Mouse (Mus musculus): ENCODE results near the gene Cyyr1. TPM values are rescaled to one million over a fixed set of nuclear protein-coding genes. Genes with fewer than 3 reads are reported as not detected.

Cyyr1 gene
- polyA plus RNA-seq, 1 experiment from 2014 or later, result 2.5 TPM

GRCm38 (mm10) chr16:85527743-85528620 is 25.2 kb downstream of the Cyyr1 start:
- Histone ChIP-seq H3K36me3 (ENCODE audit: control insufficient read depth, insufficient read depth) (no peaks in the 10 kb centered on the region), H3K9ac (ENCODE audit: low read depth, low read length) (no peak overlapping the region), H3K9me3 (ENCODE audit: control insufficient read depth) (no peaks in the 10 kb centered on the region), H3K4me3 (ENCODE audit: low read depth, low read length) (no peak overlapping the region), H3K27me3 (replicated peaks; ENCODE audit: control insufficient read depth, insufficient read depth, low read length) (no peaks in the 10 kb centered on the region), H3K4me2 (replicated peaks; ENCODE audit: low read depth) (no peak overlapping the region), H3K27ac (ENCODE audit: low read depth, low read length) (no peak overlapping the region), H3K4me1 (replicated peaks; ENCODE audit: control insufficient read depth, insufficient read depth, low read length) (no peaks in the 10 kb centered on the region)
- no peak for TF ChIP-seq CTCF (IDR thresholded peaks at IDR 0.05; ENCODE audit: low read depth)
- ATAC-seq, result no peak
- whole genome bisulfite sequencing, result 50% methylated on average over 12 of the region's 12 CpGs

GRCm38 (mm10) chr16:85524589-85524988 is 28.6 kb downstream of the Cyyr1 start:
- Histone ChIP-seq H3K27me3 (replicated peaks; ENCODE audit: control insufficient read depth, insufficient read depth, low read length) (no peaks in the 10 kb centered on the region), H3K4me3 (ENCODE audit: low read depth, low read length) (no peak overlapping the region), H3K9ac (ENCODE audit: low read depth, low read length) (no peak overlapping the region), H3K4me2 (replicated peaks; ENCODE audit: low read depth) (no peak overlapping the region), H3K4me1 (replicated peaks; ENCODE audit: control insufficient read depth, insufficient read depth, low read length) (no peaks in the 10 kb centered on the region), H3K36me3 (ENCODE audit: control insufficient read depth, insufficient read depth) (no peaks in the 10 kb centered on the region), H3K27ac (ENCODE audit: low read depth, low read length) (no peak overlapping the region), H3K9me3 (ENCODE audit: control insufficient read depth) (no peaks in the 10 kb centered on the region)
- WGBS, result 80% methylated on average over 8 of the region's 8 CpGs
- ATAC-seq, result no peak
- no peak for TF ChIP-seq CTCF (IDR thresholded peaks at IDR 0.05; ENCODE audit: low read depth)

GRCm38 (mm10) chr16:85507264-85507663 is 45.9 kb downstream of the Cyyr1 start:
- Histone ChIP-seq H3K27me3 (replicated peaks; ENCODE audit: control insufficient read depth, insufficient read depth, low read length) (no peaks in the 10 kb centered on the region), H3K9me3 (ENCODE audit: control insufficient read depth) (no peaks in the 10 kb centered on the region), H3K9ac (ENCODE audit: low read depth, low read length) (no peak overlapping the region), H3K4me1 (replicated peaks; ENCODE audit: control insufficient read depth, insufficient read depth, low read length) (no peaks in the 10 kb centered on the region), H3K27ac (ENCODE audit: low read depth, low read length) (no peak overlapping the region), H3K4me3 (ENCODE audit: low read depth, low read length) (no peak overlapping the region), H3K36me3 (ENCODE audit: control insufficient read depth, insufficient read depth) (no peaks in the 10 kb centered on the region), H3K4me2 (replicated peaks; ENCODE audit: low read depth) (no peak overlapping the region)
- no peak for ATAC-seq
- no peak for TF ChIP-seq CTCF (IDR thresholded peaks at IDR 0.05; ENCODE audit: low read depth)
- 81% methylated on average over 6 of the region's 6 CpGs for WGBS

- H3K27ac ChIP-seq (ENCODE audit: low read depth, low read length), result no peak overlapping the region
- ATAC-seq, result no peak
- H3K4me3 ChIP-seq (ENCODE audit: low read depth, low read length), result no peak overlapping the region
- H3K9me3 ChIP-seq (ENCODE audit: control insufficient read depth), result no peaks in the 10 kb centered on the region
- H3K9ac ChIP-seq (ENCODE audit: low read depth, low read length), result no peak overlapping the region
- no peaks in the 10 kb centered on the region for H3K27me3 ChIP-seq (replicated peaks; ENCODE audit: control insufficient read depth, insufficient read depth, low read length)
- TF ChIP-seq CTCF (IDR thresholded peaks at IDR 0.05; ENCODE audit: low read depth), result no peak
- H3K36me3 ChIP-seq (ENCODE audit: control insufficient read depth, insufficient read depth), result no peaks in the 10 kb centered on the region
- 69% methylated on average over 3 of the region's 3 CpGs for WGBS
- H3K4me2 ChIP-seq (replicated peaks; ENCODE audit: low read depth), result no peak overlapping the region
- no peaks in the 10 kb centered on the region for H3K4me1 ChIP-seq (replicated peaks; ENCODE audit: control insufficient read depth, insufficient read depth, low read length)
These were observed 48.1 kb downstream of the Cyyr1 start for GRCm38 (mm10) chr16:85505108-85505507.

- Histone ChIP-seq H3K36me3 (ENCODE audit: control insufficient read depth, insufficient read depth) (no peaks in the 10 kb centered on the region), H3K9ac (ENCODE audit: low read depth, low read length) (no peak overlapping the region), H3K27ac (ENCODE audit: low read depth, low read length) (no peak overlapping the region), H3K4me1 (replicated peaks; ENCODE audit: control insufficient read depth, insufficient read depth, low read length) (no peaks in the 10 kb centered on the region), H3K27me3 (replicated peaks; ENCODE audit: control insufficient read depth, insufficient read depth, low read length) (no peaks in the 10 kb centered on the region), H3K4me3 (ENCODE audit: low read depth, low read length) (no peak overlapping the region), H3K4me2 (replicated peaks; ENCODE audit: low read depth) (no peak overlapping the region), H3K9me3 (ENCODE audit: control insufficient read depth) (no peaks in the 10 kb centered on the region)
- ATAC-seq, result no peak
- no peak for TF ChIP-seq CTCF (IDR thresholded peaks at IDR 0.05; ENCODE audit: low read depth)
- 81% methylated on average over 5 of the region's 5 CpGs for WGBS
These were observed 49.8 kb downstream of the Cyyr1 start for GRCm38 (mm10) chr16:85503416-85503815.

- Histone ChIP-seq H3K27me3 (replicated peaks; ENCODE audit: control insufficient read depth, insufficient read depth, low read length) (no peaks in the 10 kb centered on the region), H3K9me3 (ENCODE audit: control insufficient read depth) (no peaks in the 10 kb centered on the region), H3K9ac (ENCODE audit: low read depth, low read length) (no peak overlapping the region), H3K4me1 (replicated peaks; ENCODE audit: control insufficient read depth, insufficient read depth, low read length) (no peaks in the 10 kb centered on the region), H3K36me3 (ENCODE audit: control insufficient read depth, insufficient read depth) (no peaks in the 10 kb centered on the region), H3K27ac (ENCODE audit: low read depth, low read length) (no peak overlapping the region), H3K4me3 (ENCODE audit: low read depth, low read length) (no peak overlapping the region), H3K4me2 (replicated peaks; ENCODE audit: low read depth) (no peak overlapping the region)
- no peak for TF ChIP-seq CTCF (IDR thresholded peaks at IDR 0.05; ENCODE audit: low read depth)
- ATAC-seq, result no peak
- 93% methylated on average over 2 of the region's 2 CpGs for WGBS
These were observed 57.4 kb downstream of the Cyyr1 start for GRCm38 (mm10) chr16:85495837-85496236.

All from intestine, postnatal 0 days (tissue).